Mouse (Mus musculus): ENCODE results near the gene Fbxl12. TPM values are rescaled to one million over a fixed set of nuclear protein-coding genes. Genes with fewer than 3 reads are reported as not detected.

The Fbxl12 gene
- total and polyA plus RNA-seq, 3 experiments = 4.0 to 13.7 (median 5.0) TPM

- Histone ChIP-seq H3K36me3 (replicated peaks in 1 of 2; ENCODE audit: control insufficient read depth in 1 of 2, insufficient read depth in 1 of 2, low read length in 1 of 2) (peaks cover 0 to 15% of the 10 kb centered on the region in 2 experiments), H3K4me1 (ENCODE audit: control insufficient read depth in 1 of 2, insufficient read depth in 2 of 2) (peaks cover 0 to 11% of the 10 kb centered on the region in 2 experiments; a peak in 1 of 4 replicates), H3K4me2 (ENCODE audit: insufficient read depth, low read depth, poor library complexity, severe bottlenecking) (peak overlapping the region; percentile 14), H3K4me3 (replicated peaks in 1 of 3; ENCODE audit: low read depth in 2 of 3, low read length in 2 of 3, poor library complexity in 1 of 3) (peak overlapping the region; percentile 69 to 91 (median 86)), H3K27ac (ENCODE audit: insufficient read depth, low read depth) (peak overlapping the region; percentile 96), H3K27me3 (replicated peaks) (no peaks in the 10 kb centered on the region), H3K79me2 (replicated peaks; ENCODE audit: control insufficient read depth, extremely low read depth, insufficient read depth, poor library complexity, severe bottlenecking) (no peaks in the 10 kb centered on the region), H3K9ac (ENCODE audit: insufficient read depth, low read depth) (peak overlapping the region; percentile 91), H3K9me3 (replicated peaks; ENCODE audit: low read length) (peaks cover 3% of the 10 kb centered on the region)
- DNase-seq (ENCODE audit: extremely low read depth) = peak; percentile 88
- TF ChIP-seq GABPA (IDR thresholded peaks at IDR 0.05; ENCODE audit: insufficient replicate concordance, low read depth, low read length) (no peak), MXI1 (IDR thresholded peaks at IDR 0.05; ENCODE audit: low read depth, low read length) (peak; percentile 69; the same call in 1 of the 2 replicates), MEF2A (IDR thresholded peaks at IDR 0.05; ENCODE audit: borderline replicate concordance, low read depth, low read length) (no peak; the same call in 1 of the 2 replicates), JUN (IDR thresholded peaks at IDR 0.05; ENCODE audit: insufficient read depth, low read depth, low read length) (no peak), NELFE (IDR thresholded peaks at IDR 0.05; ENCODE audit: low read depth, low read length) (peak; percentile 73), BHLHE40 (IDR thresholded peaks at IDR 0.05; ENCODE audit: low read depth, low read length) (0 out of 2 replicates have a peak, but pooled peaks have one; percentile 2), KAT2A (IDR thresholded peaks at IDR 0.05; ENCODE audit: insufficient replicate concordance, low read length) (peak; percentile 69; the same call in 1 of the 2 replicates), MAFK (IDR thresholded peaks at IDR 0.05; ENCODE audit: insufficient replicate concordance, low read length) (0 out of 2 replicates have a peak, but pooled peaks have one; percentile 41), POLR2A (IDR thresholded peaks at IDR 0.05; ENCODE audit: low read depth, low read length) (peak; percentile 83), RAD21 (IDR thresholded peaks at IDR 0.05; ENCODE audit: low read depth, low read length) (no peak), SIN3A (IDR thresholded peaks at IDR 0.05; ENCODE audit: low read length) (peak; percentile 82; the same call in 1 of the 2 replicates), TCF12 (IDR thresholded peaks at IDR 0.05; ENCODE audit: low read depth, low read length) (peak; percentile 74), POLR2AphosphoS2 (IDR thresholded peaks at IDR 0.05; ENCODE audit: low read depth, low read length) (peak; percentile 62; the same call in 1 of the 2 replicates), ZMIZ1 (IDR thresholded peaks at IDR 0.05; ENCODE audit: low read depth, low read length) (peak; percentile 47), MAX (IDR thresholded peaks at IDR 0.05; ENCODE audit: low read length) (peak; percentile 45), ELF1 (IDR thresholded peaks at IDR 0.05; ENCODE audit: low read depth, low read length) (peak; percentile 92), JUND (conservative IDR thresholded peaks at IDR 0.05; ENCODE audit: low read depth, low read length) (peak; percentile 34; the same call in 1 of the 2 replicates), MAZ (IDR thresholded peaks at IDR 0.05; ENCODE audit: low read depth, low read length) (no peak), NRF1 (IDR thresholded peaks at IDR 0.05; ENCODE audit: low read depth, low read length) (peak; percentile 38; the same call in 1 of the 2 replicates), HCFC1 (IDR thresholded peaks at IDR 0.05; ENCODE audit: low read depth, low read length) (peak; percentile 83)
- dilution Hi-C loops (cut with MboI; ENCODE audit: extremely low pct_ligation_motif_present, extremely low pct_unique_long_range_greater_than_20kb, low sequenced_read_pairs) = no loop called here
- in situ Hi-C loops (cut with MboI; ENCODE audit: low pct_ligation_motif_present, low pct_unique_long_range_greater_than_20kb, low sequenced_read_pairs) = no loop called here
Observed at GRCm38 (mm10) chr9:20607100-20607974, 37.2 kb downstream of the Fbxl12 start.
